Mouse (Mus musculus) liver, embryonic 11.5 days (tissue): ENCODE data around the gene Gm1673. TPM values are rescaled to one million over a fixed set of nuclear protein-coding genes. Genes with fewer than 3 reads are reported as not detected.
A peak's percentile ranks its signal among the peaks of the same experiment; 100 is the strongest.

Experiments used
- ATAC-seq: fragments of 200-750 bp; cut with Nextera tagmentation; replicated peaks from 2 replicates; pipeline ENCODE4 v1.8.0; 2017; ENCODE audit warnings: moderate number of reproducible peaks, mild to moderate bottlenecking, moderate TSS enrichment, moderate library complexity; ENCODE audit not compliant: low FRiP score
- DNase-seq: peaks from one replicate; pipeline ENCODE4 v3.0.0-alpha.2; 2017; ENCODE audit warnings: low spot score
- H3K27ac ChIP-seq: fragments of 300-500 bp; sonication (generic); 2 replicates; pipeline ENCODE4 v1.5.1; 2014; ENCODE audit warnings: mild to moderate bottlenecking, low read depth, low read length, control low read depth
- H3K27me3 ChIP-seq: fragments of 300-500 bp; sonication (generic); replicated peaks from 2 replicates; pipeline ENCODE4 v1.6.1; 2014; ENCODE audit warnings: low read length, mixed read lengths; ENCODE audit not compliant: control insufficient read depth, insufficient read depth
- H3K36me3 ChIP-seq: fragments of 300-500 bp; sonication (generic); 2 replicates; pipeline ENCODE4 v1.6.1; 2014; ENCODE audit warnings: mild to moderate bottlenecking, low read length, moderate library complexity, mixed read lengths; ENCODE audit not compliant: control insufficient read depth, insufficient read depth
- H3K4me1 ChIP-seq: fragments of 300-500 bp; sonication (generic); replicated peaks from 2 replicates; pipeline ENCODE4 v1.6.1; 2014; ENCODE audit warnings: low read length, mixed read lengths; ENCODE audit not compliant: control insufficient read depth, insufficient read depth
- H3K4me2 ChIP-seq: fragments of 300-500 bp; sonication (generic); 2 replicates; pipeline ENCODE4 v1.6.1; 2014; ENCODE audit warnings: mild to moderate bottlenecking, control low read depth, moderate library complexity
- H3K4me3 ChIP-seq: fragments of 300-500 bp; sonication (generic); 2 replicates; pipeline ENCODE4 v1.5.1; 2014; ENCODE audit warnings: low read depth, low read length, control low read depth
- H3K9ac ChIP-seq: fragments of 300-500 bp; sonication (generic); 2 replicates; pipeline ENCODE4 v1.6.1; 2014; ENCODE audit warnings: low read depth, low read length, control low read depth
- H3K9me3 ChIP-seq: fragments of 300-500 bp; sonication (generic); 2 replicates; pipeline ENCODE4 v1.6.1; 2016; ENCODE audit warnings: low read length, inconsistent platforms, mixed read lengths; ENCODE audit not compliant: control insufficient read depth
- WGBS: fragments of 180-500 bp; shearing (Covaris S2); extraction: QIAGEN DNeasy Blood & Tissue Kit; methylation state at CpG from one replicate; pipeline ENCODE4 v1.1.7; 2014; 5-methylcytosine and 5-hydroxymethylcytosine counted together
- polyA plus RNA-seq: library from polyadenylated mRNA; unstranded; fragments of >200 nt; fragmentation: Nextera tagmentation; extraction: Ambion mirVana; gene quantifications from 2 replicates; pipeline ENCODE4 v1.2.1, GENCODE M21; 2014

Gm1673 gene
- polyA plus RNA-seq, 1 experiment from 2014 or later = 27.6 TPM

GRCm38 (mm10) chr5:33948314-33948713 lies 34.9 kb upstream of the Gm1673 start:
- Histone ChIP-seq H3K9me3 (peaks cover 11% of the 10 kb centered on the region; the same call in 1 of the 2 replicates), H3K4me3 (no peak overlapping the region), H3K4me1 (no peaks in the 10 kb centered on the region), H3K9ac (no peak overlapping the region), H3K36me3 (no peaks in the 10 kb centered on the region), H3K27ac (no peak overlapping the region), H3K4me2 (no peak overlapping the region), H3K27me3 (no peaks in the 10 kb centered on the region)
- no peak for ATAC-seq
- WGBS = 88% methylated on average over 4 of the region's 4 CpGs
- no peak for DNase-seq

DNA sequence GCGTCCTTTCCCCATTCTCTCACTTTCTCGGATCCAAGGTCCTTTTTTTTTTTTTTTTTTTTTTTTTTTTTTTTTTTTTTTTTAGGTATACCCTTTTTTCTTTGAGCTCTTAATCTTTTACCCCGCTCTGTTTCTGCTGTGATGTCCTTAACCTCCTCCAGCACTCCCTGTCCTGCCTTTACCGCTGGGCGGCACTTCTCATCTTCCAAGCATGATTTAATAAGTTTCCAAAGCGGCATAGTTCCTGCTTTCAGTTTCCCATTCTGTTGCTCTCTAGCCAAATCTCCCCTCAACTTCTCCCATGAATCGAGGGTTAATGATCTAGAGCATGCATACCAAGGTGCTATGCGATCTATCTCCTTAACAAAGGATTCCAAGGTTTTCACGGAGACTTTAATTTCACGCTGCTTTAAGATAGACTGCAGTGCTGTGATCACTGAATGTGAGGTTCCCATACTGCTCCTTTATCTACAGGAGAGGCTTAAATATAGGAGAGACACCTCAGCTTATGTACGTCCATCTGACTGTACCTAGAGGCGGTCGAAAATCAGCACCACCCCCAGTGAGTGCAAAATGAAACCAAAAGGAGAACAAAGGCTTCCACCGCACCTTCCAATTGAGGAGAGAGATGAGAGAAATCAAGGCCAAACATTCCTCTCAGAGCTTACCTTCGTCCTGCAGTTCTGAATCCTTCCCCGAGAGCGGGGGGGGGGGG lies 29.6 kb upstream of the Gm1673 start:
- peaks cover 2% of the 10 kb centered on the region for H3K9me3 ChIP-seq
- H3K4me3 ChIP-seq = no peak overlapping the region
- H3K4me1 ChIP-seq = no peaks in the 10 kb centered on the region
- no peak overlapping the region for H3K9ac ChIP-seq
- WGBS = 86% methylated on average over 17 of the region's 17 CpGs
- no peak overlapping the region for H3K4me2 ChIP-seq
- H3K27ac ChIP-seq = no peak overlapping the region
- no peaks in the 10 kb centered on the region for H3K36me3 ChIP-seq
- H3K27me3 ChIP-seq = no peaks in the 10 kb centered on the region
- DNase-seq (no peak), ATAC-seq (no peak)

- H3K4me3 ChIP-seq = no peak overlapping the region
- peaks cover 2% of the 10 kb centered on the region for H3K9me3 ChIP-seq
- no peak for ATAC-seq
- H3K36me3 ChIP-seq = no peaks in the 10 kb centered on the region
- no peaks in the 10 kb centered on the region for H3K4me1 ChIP-seq
- peak; percentile 40 for DNase-seq
- H3K4me2 ChIP-seq = no peak overlapping the region
- WGBS = 43% methylated on average over 10 of the region's 10 CpGs
- no peaks in the 10 kb centered on the region for H3K27me3 ChIP-seq
- H3K9ac ChIP-seq = no peak overlapping the region
- no peak overlapping the region for H3K27ac ChIP-seq
Observed at GRCm38 (mm10) chr5:33954354-33954753, 28.9 kb upstream of the Gm1673 start.

- H3K4me2 ChIP-seq = no peak overlapping the region
- no peak for DNase-seq
Observed at GRCm38 (mm10) chr5:33955868-33956267, 27.4 kb upstream of the Gm1673 start.

GRCm38 (mm10) chr5:33959382-33959781 lies 23.9 kb upstream of the Gm1673 start:
- Histone ChIP-seq H3K4me1 (no peaks in the 10 kb centered on the region), H3K4me3 (no peak overlapping the region), H3K4me2 (no peak overlapping the region), H3K9ac (no peak overlapping the region), H3K36me3 (no peaks in the 10 kb centered on the region), H3K27ac (no peak overlapping the region), H3K9me3 (peaks cover 2% of the 10 kb centered on the region), H3K27me3 (no peaks in the 10 kb centered on the region)
- DNase-seq = no peak
- no peak for ATAC-seq
- 73% methylated on average over 4 of the region's 4 CpGs for WGBS

More at GRCm38 (mm10) chr5:33955868-33956267, 27.4 kb upstream of the Gm1673 start:
- ATAC-seq = no peak
- Histone ChIP-seq H3K27ac (no peak overlapping the region), H3K9me3 (peaks cover 2% of the 10 kb centered on the region), H3K36me3 (no peaks in the 10 kb centered on the region), H3K27me3 (no peaks in the 10 kb centered on the region), H3K4me1 (no peaks in the 10 kb centered on the region), H3K4me3 (no peak overlapping the region), H3K9ac (no peak overlapping the region)
- WGBS = 77% methylated on average over 4 of the region's 4 CpGs

GRCm38 (mm10) chr5:33974736-33975135 lies 8.5 kb upstream of the Gm1673 start:
- no peak overlapping the region for H3K4me3 ChIP-seq
- DNase-seq (no peak), ATAC-seq (no peak)
- H3K4me2 ChIP-seq = no peak overlapping the region
- H3K27me3 ChIP-seq = no peaks in the 10 kb centered on the region
- no peak overlapping the region for H3K9ac ChIP-seq
- H3K27ac ChIP-seq = no peak overlapping the region
- no peaks in the 10 kb centered on the region for H3K4me1 ChIP-seq
- no peaks in the 10 kb centered on the region for H3K9me3 ChIP-seq
- H3K36me3 ChIP-seq = no peaks in the 10 kb centered on the region
- WGBS = 68% methylated on average over 2 of the region's 2 CpGs

DNA sequence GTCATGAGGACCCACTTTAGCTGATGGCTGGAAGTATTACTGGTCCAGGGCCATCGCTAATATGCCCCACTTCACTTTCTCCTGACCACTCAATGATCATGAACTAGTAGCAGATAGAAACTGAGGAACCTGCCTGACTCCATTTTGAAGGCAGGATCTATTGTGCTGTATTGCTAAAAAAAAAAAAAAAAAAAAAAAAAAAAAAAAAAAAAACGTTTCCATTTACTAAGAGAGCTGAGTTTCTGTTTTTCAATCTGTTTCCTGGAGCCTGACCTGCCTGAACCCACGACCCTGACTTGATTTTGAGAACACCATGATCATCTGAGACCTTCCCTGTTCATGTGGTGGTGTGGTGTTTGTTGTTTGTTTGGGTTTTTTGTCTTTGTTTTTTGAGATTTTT lies 7.0 kb upstream of the Gm1673 start:
- H3K27me3 ChIP-seq = no peaks in the 10 kb centered on the region
- 35% methylated on average over 3 of the region's 3 CpGs for WGBS
- H3K4me2 ChIP-seq = no peak overlapping the region
- no peak overlapping the region for H3K27ac ChIP-seq
- H3K4me3 ChIP-seq = no peak overlapping the region
- H3K36me3 ChIP-seq = no peaks in the 10 kb centered on the region
- no peak overlapping the region for H3K9ac ChIP-seq
- no peaks in the 10 kb centered on the region for H3K9me3 ChIP-seq
- DNase-seq (no peak), ATAC-seq (no peak)
- H3K4me1 ChIP-seq = no peaks in the 10 kb centered on the region

- peaks cover 37% of the 10 kb centered on the region for H3K27me3 ChIP-seq
- WGBS = 4% methylated on average over 26 of the region's 26 CpGs
- H3K27ac ChIP-seq = no peak overlapping the region
- H3K9ac ChIP-seq = 0 out of 2 replicates have a peak overlapping the region, but pooled peaks have one; percentile 50
- H3K4me2 ChIP-seq = peak overlapping the region; percentile 83
- H3K4me3 ChIP-seq = peak overlapping the region; percentile 70
- no peaks in the 10 kb centered on the region for H3K4me1 ChIP-seq
- peak; percentile 44 for DNase-seq
- H3K36me3 ChIP-seq = no peaks in the 10 kb centered on the region
- no peaks in the 10 kb centered on the region for H3K9me3 ChIP-seq
- 0 out of 2 replicates have a peak, but pooled peaks have one; percentile 15 for ATAC-seq
Observed at GRCm38 (mm10) chr5:33982731-33983259, 438 bp upstream of the Gm1673 start.
